Mouse (Mus musculus) MEL (cell line): Measurements from ENCODE around the gene Tanc1. TPM values are rescaled to one million over a fixed set of nuclear protein-coding genes. Genes with fewer than 3 reads are reported as not detected.

Source experiments
- DNase-seq: peaks from one replicate; pipeline ENCODE4 v3.0.0; 2011; ENCODE audit warnings: low read depth, low spot score
- H3K27ac ChIP-seq: 2 replicates; pipeline ENCODE4 v1.5.1; 2012; ENCODE audit warnings: low read depth, mild to moderate bottlenecking, control low read depth, low read length, moderate library complexity; ENCODE audit not compliant: control insufficient read depth
- H3K27me3 ChIP-seq, 2 experiments: fragments of 150-350 bp in 1 of 2; sonication (generic) in 1 of 2; 2 replicates each; pipeline ENCODE4 v1.6.1; 2012; ENCODE audit warnings: low read length in 2 of 2, mild to moderate bottlenecking in 2 of 2, improper control_type of control experiment in 1 of 2, moderate library complexity in 1 of 2; ENCODE audit not compliant: insufficient read depth in 2 of 2, control insufficient read depth in 1 of 2
- H3K36me3 ChIP-seq, 2 experiments: 2 replicates each; pipeline ENCODE4 v1.6.1; 2012 to 2014; ENCODE audit warnings: low read length in 2 of 2, improper control_type of control experiment in 1 of 2, inconsistent platforms in 1 of 2, mild to moderate bottlenecking in 1 of 2; ENCODE audit not compliant: insufficient read depth in 2 of 2, control insufficient read depth in 1 of 2
- H3K4me1 ChIP-seq, 2 experiments: fragments of 150-350 bp in 1 of 2; sonication (generic) in 1 of 2; 2 replicates each; pipeline ENCODE4 v1.6.1; 2012; ENCODE audit warnings: low read length in 2 of 2, improper control_type of control experiment in 1 of 2, mild to moderate bottlenecking in 1 of 2; ENCODE audit not compliant: insufficient read depth in 2 of 2, control insufficient read depth in 1 of 2
- H3K4me3 ChIP-seq, 2 experiments: fragments of 150-350 bp in 1 of 2; sonication (generic) in 1 of 2; 2 replicates each; pipeline ENCODE4 v1.5.1; 2012; ENCODE audit warnings: low read depth in 2 of 2, low read length in 2 of 2, mild to moderate bottlenecking in 2 of 2, moderate library complexity in 2 of 2, control low read depth in 1 of 2, improper control_type of control experiment in 1 of 2; ENCODE audit not compliant: control insufficient read depth in 1 of 2, insufficient read depth in 1 of 2
- H3K79me2 ChIP-seq: 2 replicates; pipeline ENCODE4 v1.6.1; 2012; ENCODE audit warnings: mild to moderate bottlenecking, low read length, moderate library complexity; ENCODE audit not compliant: control insufficient read depth, poor library complexity, insufficient read depth
- H3K9ac ChIP-seq: 2 replicates; pipeline ENCODE4 v1.6.1; 2012; ENCODE audit warnings: low read depth, mild to moderate bottlenecking, control low read depth, low read length, moderate library complexity; ENCODE audit not compliant: control insufficient read depth, poor library complexity, severe bottlenecking
- H3K9me3 ChIP-seq: fragments of 150-350 bp; sonication (generic); replicated peaks from 2 replicates; pipeline ENCODE4 v1.6.1; 2012; ENCODE audit warnings: mild to moderate bottlenecking, low read length, improper control_type of control experiment, moderate library complexity; ENCODE audit not compliant: insufficient read depth
- CHD1 ChIP-seq: IDR thresholded peaks from 2 replicates; pipeline ENCODE4 v1.6.1; 2012; ENCODE audit warnings: low read depth, mild to moderate bottlenecking, inconsistent platforms, low read length, improper control_type of control experiment
- CHD2 ChIP-seq: IDR thresholded peaks from 2 replicates; pipeline ENCODE4 v1.6.1; 2011; ENCODE audit warnings: low read length, improper control_type of control experiment
- E2F4 ChIP-seq: IDR thresholded peaks from 2 replicates; pipeline ENCODE4 v1.6.1; 2011; ENCODE audit warnings: low read depth, low read length, improper control_type of control experiment, borderline replicate concordance
- ETS1 ChIP-seq: IDR thresholded peaks from 2 replicates; pipeline ENCODE4 v1.6.1; 2012; ENCODE audit warnings: low read depth, mild to moderate bottlenecking, inconsistent platforms, low read length, improper control_type of control experiment, moderate library complexity
- GATA1 ChIP-seq: IDR thresholded peaks from 2 replicates; pipeline ENCODE4 v1.6.1; 2011; ENCODE audit warnings: low read depth, low read length, improper control_type of control experiment
- KAT2A ChIP-seq: conservative IDR thresholded peaks from 2 replicates; pipeline ENCODE4 v1.6.1; 2012; ENCODE audit warnings: low read depth, low read length, improper control_type of control experiment, inconsistent platforms
- MAZ ChIP-seq: IDR thresholded peaks from 2 replicates; pipeline ENCODE4 v1.6.1; 2012; ENCODE audit warnings: low read depth, mild to moderate bottlenecking, inconsistent platforms, low read length, improper control_type of control experiment
- MXI1 ChIP-seq: IDR thresholded peaks from 2 replicates; pipeline ENCODE4 v1.6.1; 2011; ENCODE audit warnings: mild to moderate bottlenecking, low read depth, low read length, improper control_type of control experiment
- MYC ChIP-seq: IDR thresholded peaks from 2 replicates; pipeline ENCODE4 v1.6.1; 2011; ENCODE audit warnings: low read depth, mild to moderate bottlenecking, low read length, improper control_type of control experiment, moderate library complexity
- POLR2A ChIP-seq, 2 experiments: IDR thresholded peaks; 2 replicates each; pipeline ENCODE4 v1.6.1; 2011 to 2012; ENCODE audit warnings: low read length in 2 of 2, mild to moderate bottlenecking in 2 of 2, control low read depth in 1 of 2, improper control_type of control experiment in 1 of 2, low read depth in 1 of 2, moderate library complexity in 1 of 2; ENCODE audit not compliant: control insufficient read depth in 1 of 2, insufficient read depth in 1 of 2, poor library complexity in 1 of 2
- POLR2AphosphoS2 ChIP-seq: IDR thresholded peaks from 2 replicates; pipeline ENCODE4 v1.6.1; 2011; ENCODE audit warnings: low read length, improper control_type of control experiment
- POLR2AphosphoS5 ChIP-seq: IDR thresholded peaks from 2 replicates; pipeline ENCODE4 v1.6.1; 2012; ENCODE audit warnings: low read depth, borderline replicate concordance, mild to moderate bottlenecking, inconsistent platforms, low read length, moderate library complexity, mixed read lengths
- RCOR1 ChIP-seq: IDR thresholded peaks from 2 replicates; pipeline ENCODE4 v1.6.1; 2012; ENCODE audit warnings: low read depth, mild to moderate bottlenecking, inconsistent platforms, low read length, improper control_type of control experiment
- SIN3A ChIP-seq: IDR thresholded peaks from 2 replicates; pipeline ENCODE4 v1.6.1; 2012; ENCODE audit warnings: low read length, improper control_type of control experiment, inconsistent platforms
- SMC3 ChIP-seq: IDR thresholded peaks from 2 replicates; pipeline ENCODE4 v1.6.1; 2011; ENCODE audit warnings: low read depth, low read length, improper control_type of control experiment
- TAL1 ChIP-seq: IDR thresholded peaks from 2 replicates; pipeline ENCODE4 v1.6.1; 2012; ENCODE audit warnings: mild to moderate bottlenecking, inconsistent platforms, low read length, moderate library complexity, mixed read lengths
- TBP ChIP-seq: IDR thresholded peaks from 2 replicates; pipeline ENCODE4 v1.8.0; 2011; ENCODE audit warnings: low read depth, low read length, improper control_type of control experiment
- USF2 ChIP-seq, 2 experiments: IDR thresholded peaks; 2 replicates each; pipeline ENCODE4 v1.6.1; 2011 to 2012; ENCODE audit warnings: improper control_type of control experiment in 2 of 2, low read length in 2 of 2, borderline replicate concordance in 1 of 2, inconsistent platforms in 1 of 2, low read depth in 1 of 2, mild to moderate bottlenecking in 1 of 2; ENCODE audit not compliant: insufficient read depth in 1 of 2
- ZC3H11A ChIP-seq: IDR thresholded peaks from 2 replicates; pipeline ENCODE4 v1.6.1; 2012; ENCODE audit warnings: low read depth, mild to moderate bottlenecking, inconsistent platforms, low read length, improper control_type of control experiment
- ZKSCAN1 ChIP-seq: IDR thresholded peaks from 2 replicates; pipeline ENCODE4 v1.6.1; 2012; ENCODE audit warnings: low read depth, mild to moderate bottlenecking, inconsistent platforms, low read length, improper control_type of control experiment, moderate library complexity
- ZMIZ1 ChIP-seq: IDR thresholded peaks from 2 replicates; pipeline ENCODE4 v1.6.1; 2012; ENCODE audit warnings: low read depth, mild to moderate bottlenecking, inconsistent platforms, low read length, improper control_type of control experiment, moderate library complexity
- polyA plus RNA-seq, 2 experiments: library from polyadenylated mRNA; stranded (reverse) in 1 of 2; unstranded in 1 of 2; fragments of >175 nt in 1 of 2; fragments of >200 nt in 1 of 2; gene quantifications; 2 replicates each; pipeline versions ENCODE4 v1.2.1 to v1.2.4; 2012; ENCODE audit warnings: low replicate concordance in 2 of 2, low read depth in 1 of 2; ENCODE audit not compliant: insufficient read length in 2 of 2, insufficient read depth in 1 of 2, missing spikeins in 1 of 2
- total RNA-seq: library from RNA; depleted of rRNA; stranded (reverse); fragments of 300-350 nt; gene quantifications from 2 replicates; pipeline ENCODE4 v1.2.3, GENCODE M21; 2012

Tanc1 gene
- total and polyA plus RNA-seq, 3 experiments, result 0.54 to 0.78 TPM; not detected in 1

DNA sequence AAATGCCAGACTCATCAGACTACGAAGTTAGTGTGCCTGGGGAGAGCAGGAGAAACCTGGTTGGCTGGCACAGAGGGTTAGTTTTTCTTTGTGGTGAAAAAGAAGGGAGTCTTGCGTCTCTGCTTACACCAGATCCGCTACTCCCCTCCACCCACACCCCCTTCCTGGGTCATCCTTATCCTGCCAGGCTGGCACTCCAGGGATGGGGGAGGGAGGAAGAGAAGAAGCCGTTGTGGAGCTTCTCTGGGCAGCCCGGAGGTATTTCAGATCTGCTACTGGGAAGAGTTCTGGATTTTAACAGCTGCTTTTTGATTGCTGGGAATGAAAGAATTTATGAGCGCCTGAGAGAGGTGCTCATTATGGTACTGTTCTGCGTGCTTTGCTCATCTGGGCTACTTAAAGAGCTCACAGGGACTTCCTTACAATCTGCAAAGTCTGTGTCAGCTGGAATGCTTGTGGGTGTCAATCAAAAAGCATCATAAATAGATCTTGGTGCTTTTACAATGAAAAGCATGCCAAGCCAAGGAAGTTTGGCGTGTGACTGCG is 1.7 kb downstream of the Tanc1 start:
- Histone ChIP-seq H3K9me3 (no peaks in the 10 kb centered on the region), H3K27me3 (no peaks in the 10 kb centered on the region), H3K36me3 (no peaks in the 10 kb centered on the region), H3K4me1 (no peaks in the 10 kb centered on the region), H3K4me3 (no peak overlapping the region), H3K79me2 (no peaks in the 10 kb centered on the region), H3K9ac (no peak overlapping the region), H3K27ac (no peak overlapping the region)
- DNase-seq, result no peak
- TF ChIP-seq GATA1 (no peak), TAL1 (no peak), SIN3A (no peak), KAT2A (no peak), MYC (no peak), CHD1 (no peak), POLR2AphosphoS5 (no peak), ETS1 (no peak), USF2 (IDR thresholded peaks at IDR 0.05; ENCODE audit: borderline replicate concordance in 1 of 2, insufficient read depth in 1 of 2, low read depth in 1 of 2, low read length in 2 of 2) (no peak), ZC3H11A (no peak), E2F4 (no peak)

DNA sequence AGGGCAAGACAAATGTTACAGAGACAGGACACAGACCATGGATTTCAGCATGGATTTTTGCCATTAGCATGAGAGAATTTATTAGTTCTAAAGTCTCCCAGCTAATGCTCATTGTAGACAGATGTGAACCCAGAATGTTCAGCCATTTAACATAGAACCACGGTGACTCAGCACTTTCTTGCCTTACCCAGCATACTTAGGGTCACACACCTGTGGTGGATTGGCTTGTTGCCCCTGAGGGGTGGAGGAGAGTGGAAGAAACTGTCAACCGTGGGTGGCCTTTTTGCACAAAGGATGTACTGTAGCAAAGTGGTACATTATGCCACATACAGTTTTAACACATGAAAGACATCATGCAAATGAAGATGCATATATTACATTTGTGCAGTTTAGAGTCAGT is 5.0 kb downstream of the Tanc1 start:
- DNase-seq, result no peak
- Histone ChIP-seq H3K9ac (no peak overlapping the region), H3K4me1 (no peaks in the 10 kb centered on the region), H3K79me2 (no peaks in the 10 kb centered on the region), H3K9me3 (no peaks in the 10 kb centered on the region), H3K27ac (no peak overlapping the region), H3K4me3 (no peak overlapping the region), H3K36me3 (no peaks in the 10 kb centered on the region), H3K27me3 (no peaks in the 10 kb centered on the region)
- TF ChIP-seq RCOR1 (no peak), POLR2AphosphoS5 (no peak), POLR2AphosphoS2 (no peak), CHD2 (no peak), ZKSCAN1 (no peak), SMC3 (no peak), MXI1 (no peak), ZMIZ1 (no peak), MYC (no peak), POLR2A (IDR thresholded peaks at IDR 0.05; ENCODE audit: control insufficient read depth in 1 of 2, insufficient read depth in 1 of 2, low read depth in 1 of 2, low read length in 2 of 2, poor library complexity in 1 of 2) (no peak), MAZ (no peak), TBP (no peak)
